Mouse (Mus musculus): Measurements from ENCODE around the gene Top3b. TPM values are rescaled to one million over a fixed set of nuclear protein-coding genes. Genes with fewer than 3 reads are reported as not detected.
"Not testable (repeated sequence)": the region's sequence is repeated elsewhere in the genome, so short reads cannot be mapped to it uniquely, and the experiment has no call there.

Top3b gene
- total RNA-seq (2021) = 10 to 100 TPM; 53.3 to 76.9 TPM

- peak; percentile 90 to 91 for DNase-seq (ENCODE audit: low spot score in 2 of 2)
- intact Hi-C loops (cut with DNase I) = loop anchor here (5.0 kb wide), 1 partner anchor 513 kb away; the partner anchor contains the start of gene Dnm1l
These were observed at the start of gene Top3b, which contains the start of gene Vpreb1 for GRCm38 (mm10) chr16:16870617-16871331. Gene Top3b, plus strand, starts transcription at chr16:16870736. Gene Vpreb1, minus strand, starts transcription at chr16:16870843.

GRCm38 (mm10) chr16:16825476-16825875 lies 45.1 kb upstream of the Top3b start:
- DNase-seq (ENCODE audit: low spot score in 2 of 2) = no peak
- intact Hi-C loops (cut with DNase I) = no loop called here

- intact Hi-C loops (cut with DNase I) = no loop called here
- DNase-seq (ENCODE audit: low spot score in 2 of 2) = no peak
These were observed 44.3 kb upstream of the Top3b start for GRCm38 (mm10) chr16:16826223-16826622.

GRCm38 (mm10) chr16:16828757-16829615 lies 41.5 kb upstream of the Top3b start, which contains the start of gene Spag6l:
Gene Spag6l, minus strand, starts transcription at chr16:16829456.
- DNase-seq (ENCODE audit: low spot score in 2 of 2) = peak; percentile 34 to 37
- intact Hi-C loops (cut with DNase I) = no loop called here

GRCm38 (mm10) chr16:16829671-16830070 lies 40.9 kb upstream of the Top3b start:
- intact Hi-C loops (cut with DNase I) = no loop called here

GRCm38 (mm10) chr16:16849196-16849595 lies 21.3 kb upstream of the Top3b start:
- intact Hi-C loops (cut with DNase I) = no loop called here
- no peak for DNase-seq (ENCODE audit: low spot score in 2 of 2)

More at GRCm38 (mm10) chr16:16829671-16830070, 40.9 kb upstream of the Top3b start:
- DNase-seq (ENCODE audit: low spot score in 2 of 2) = no peak

- intact Hi-C loops (cut with DNase I) = loop anchor here (10.0 kb wide), 1 partner anchor 248 kb away; the partner anchor contains the start of gene Fgd4
- DNase-seq (ENCODE audit: low spot score in 2 of 2) = no peak
These were observed 18.1 kb upstream of the Top3b start for GRCm38 (mm10) chr16:16852411-16852810.

GRCm38 (mm10) chr16:16854836-16855235 lies 15.7 kb upstream of the Top3b start:
- intact Hi-C loops (cut with DNase I) = loop anchor here (10.0 kb wide), 1 partner anchor 250 kb away; the partner anchor contains the start of gene Fgd4
- DNase-seq (ENCODE audit: low spot score in 2 of 2) = no peak

GRCm38 (mm10) chr16:16855541-16855940 lies 15.0 kb upstream of the Top3b start:
- intact Hi-C loops (cut with DNase I) = loop anchor here (10.0 kb wide), 1 partner anchor 251 kb away; the partner anchor contains the start of gene Fgd4
- DNase-seq (ENCODE audit: low spot score in 2 of 2) = no peak

- not testable (repeated sequence) for DNase-seq (ENCODE audit: low spot score in 2 of 2)
- intact Hi-C loops (cut with DNase I) = loop anchor here (10.0 kb wide), 1 partner anchor 251 kb away; the partner anchor contains the start of gene Fgd4
These were observed 14.5 kb upstream of the Top3b start for GRCm38 (mm10) chr16:16856054-16856453.

- no peak for DNase-seq (ENCODE audit: low spot score in 2 of 2)
- intact Hi-C loops (cut with DNase I) = loop anchor here (10.0 kb wide), 1 partner anchor 252 kb away; the partner anchor contains the start of gene Fgd4
These were observed 13.6 kb upstream of the Top3b start for GRCm38 (mm10) chr16:16856731-16857476.

GRCm38 (mm10) chr16:16862288-16862687 lies 8.2 kb upstream of the Top3b start:
- no peak for DNase-seq (ENCODE audit: low spot score in 2 of 2)
- intact Hi-C loops (cut with DNase I) = no loop called here

GRCm38 (mm10) chr16:16863978-16864377 lies 6.6 kb upstream of the Top3b start, which contains the start of gene Igll1:
Gene Igll1, minus strand, starts transcription at chr16:16863985.
- intact Hi-C loops (cut with DNase I) = no loop called here
- DNase-seq (ENCODE audit: low spot score in 2 of 2) = no peak

GRCm38 (mm10) chr16:16865217-16865616 lies 5.3 kb upstream of the Top3b start:
- no peak for DNase-seq (ENCODE audit: low spot score in 2 of 2)
- intact Hi-C loops (cut with DNase I) = no loop called here

GRCm38 (mm10) chr16:16865696-16866561 lies 4.6 kb upstream of the Top3b start:
- DNase-seq (ENCODE audit: low spot score in 2 of 2) = no peak
- intact Hi-C loops (cut with DNase I) = no loop called here

- intact Hi-C loops (cut with DNase I) = loop anchor here (5.0 kb wide), 1 partner anchor 513 kb away; the partner anchor contains the start of gene Dnm1l
- no peak for DNase-seq (ENCODE audit: low spot score in 2 of 2)
These were observed 307 bp upstream of the Top3b start for GRCm38 (mm10) chr16:16870241-16870616.

GRCm38 (mm10) chr16:16879025-16879424 lies 8.5 kb downstream of the Top3b start:
- intact Hi-C loops (cut with DNase I) = no loop called here
- DNase-seq (ENCODE audit: low spot score in 2 of 2) = no peak

- DNase-seq (ENCODE audit: low spot score in 2 of 2) = no peak
- intact Hi-C loops (cut with DNase I) = no loop called here
These were observed 17.8 kb downstream of the Top3b start for GRCm38 (mm10) chr16:16888341-16888740.

Data from left cerebral cortex, postnatal 36 days (tissue).